Mouse (Mus musculus) forebrain, embryonic 12.5 days (tissue): ENCODE data around the gene Syde2. TPM values are rescaled to one million over a fixed set of nuclear protein-coding genes. Genes with fewer than 3 reads are reported as not detected.

ENCODE experiments used
- ATAC-seq: fragments of 200-750 bp; cut with Nextera tagmentation; 2 replicates; pipeline ENCODE4 v1.8.0; 2017; ENCODE audit warnings: moderate TSS enrichment; ENCODE audit not compliant: low FRiP score
- H3K27ac ChIP-seq: fragments of 300-500 bp; sonication (generic); 2 replicates; pipeline ENCODE4 v1.5.1; 2016; ENCODE audit warnings: mild to moderate bottlenecking
- H3K27me3 ChIP-seq: fragments of 300-500 bp; sonication (generic); 2 replicates; pipeline ENCODE4 v1.6.1; 2016; ENCODE audit warnings: mild to moderate bottlenecking
- H3K36me3 ChIP-seq: fragments of 300-500 bp; sonication (generic); replicated peaks from 2 replicates; pipeline ENCODE4 v1.6.1; 2016; ENCODE audit warnings: mild to moderate bottlenecking
- H3K4me1 ChIP-seq: fragments of 300-500 bp; sonication (generic); 2 replicates; pipeline ENCODE4 v1.6.1; 2016
- H3K4me2 ChIP-seq: fragments of 300-500 bp; sonication (generic); 2 replicates; pipeline ENCODE4 v1.6.1; 2016; ENCODE audit warnings: mild to moderate bottlenecking, moderate library complexity
- H3K4me3 ChIP-seq: fragments of 300-500 bp; sonication (generic); replicated peaks from 2 replicates; pipeline ENCODE4 v1.5.1; 2016; ENCODE audit warnings: mild to moderate bottlenecking
- H3K9ac ChIP-seq: fragments of 300-500 bp; sonication (generic); 2 replicates; pipeline ENCODE4 v1.6.1; 2016; ENCODE audit warnings: mild to moderate bottlenecking
- H3K9me3 ChIP-seq: fragments of 300-500 bp; sonication (generic); 2 replicates; pipeline ENCODE4 v1.6.1; 2016
- WGBS: fragments of 180-500 bp; shearing (Covaris S2); methylation state at CpG from one replicate; pipeline ENCODE4 v1.1.7; 2016; 5-methylcytosine and 5-hydroxymethylcytosine counted together
- polyA plus RNA-seq: library from polyadenylated mRNA; unstranded; fragments of >200 nt; fragmentation: Nextera tagmentation; extraction: Ambion mirVana; gene quantifications from 2 replicates; pipeline ENCODE4 v1.2.1, GENCODE M21; 2016

Syde2 gene
- polyA plus RNA-seq, 1 experiment from 2014 or later: 1.5 TPM

GRCm38 (mm10) chr3:145974986-145975385 is 12.7 kb upstream of the Syde2 start:
- 87% methylated on average over 7 of the region's 7 CpGs for WGBS
- Histone ChIP-seq H3K36me3 (no peaks in the 10 kb centered on the region), H3K9ac (no peak overlapping the region), H3K4me3 (no peak overlapping the region), H3K9me3 (peaks cover 7% of the 10 kb centered on the region), H3K27me3 (0 out of 2 replicates have a peak, but pooled peaks cover 3% of the 10 kb centered on the region), H3K27ac (no peak overlapping the region), H3K4me2 (no peak overlapping the region), H3K4me1 (no peaks in the 10 kb centered on the region)
- ATAC-seq: no peak

DNA sequence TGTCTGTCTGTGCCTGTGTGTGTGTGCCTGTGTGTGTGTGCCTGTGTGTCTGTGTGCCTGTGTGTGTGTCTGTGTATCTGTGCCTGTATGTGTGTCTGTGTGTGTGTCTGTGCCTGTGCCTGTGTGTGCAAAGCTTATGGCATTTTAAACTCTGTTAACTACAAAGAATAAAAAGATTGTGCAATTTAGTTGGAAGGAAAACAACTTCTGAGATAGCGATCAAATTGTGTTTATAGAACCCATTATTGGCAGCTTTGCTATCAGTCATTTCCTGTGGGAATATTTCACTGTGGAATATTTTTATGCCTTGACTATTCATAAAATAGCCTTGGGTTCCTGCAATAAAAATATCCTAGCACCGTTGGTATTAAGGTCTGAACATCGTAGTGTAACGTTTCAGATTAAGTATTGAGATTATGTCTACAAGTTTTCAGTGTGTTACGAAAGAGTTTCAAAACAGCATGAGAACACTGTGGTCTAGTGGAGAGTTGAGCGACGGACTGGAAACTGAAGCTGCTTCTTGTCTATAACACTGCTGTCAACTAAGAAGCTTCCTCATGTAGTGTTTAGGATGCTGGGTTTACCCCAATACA is 2.2 kb upstream of the Syde2 start:
- H3K27ac ChIP-seq: no peak overlapping the region
- 91% methylated on average over 7 of the region's 7 CpGs for WGBS
- H3K9ac ChIP-seq: no peak overlapping the region
- no peaks in the 10 kb centered on the region for H3K36me3 ChIP-seq
- H3K4me1 ChIP-seq: peaks cover 24% of the 10 kb centered on the region
- H3K9me3 ChIP-seq: no peaks in the 10 kb centered on the region
- no peak for ATAC-seq
- no peak overlapping the region for H3K4me3 ChIP-seq
- peaks cover 18% of the 10 kb centered on the region for H3K27me3 ChIP-seq
- no peak overlapping the region for H3K4me2 ChIP-seq

DNA sequence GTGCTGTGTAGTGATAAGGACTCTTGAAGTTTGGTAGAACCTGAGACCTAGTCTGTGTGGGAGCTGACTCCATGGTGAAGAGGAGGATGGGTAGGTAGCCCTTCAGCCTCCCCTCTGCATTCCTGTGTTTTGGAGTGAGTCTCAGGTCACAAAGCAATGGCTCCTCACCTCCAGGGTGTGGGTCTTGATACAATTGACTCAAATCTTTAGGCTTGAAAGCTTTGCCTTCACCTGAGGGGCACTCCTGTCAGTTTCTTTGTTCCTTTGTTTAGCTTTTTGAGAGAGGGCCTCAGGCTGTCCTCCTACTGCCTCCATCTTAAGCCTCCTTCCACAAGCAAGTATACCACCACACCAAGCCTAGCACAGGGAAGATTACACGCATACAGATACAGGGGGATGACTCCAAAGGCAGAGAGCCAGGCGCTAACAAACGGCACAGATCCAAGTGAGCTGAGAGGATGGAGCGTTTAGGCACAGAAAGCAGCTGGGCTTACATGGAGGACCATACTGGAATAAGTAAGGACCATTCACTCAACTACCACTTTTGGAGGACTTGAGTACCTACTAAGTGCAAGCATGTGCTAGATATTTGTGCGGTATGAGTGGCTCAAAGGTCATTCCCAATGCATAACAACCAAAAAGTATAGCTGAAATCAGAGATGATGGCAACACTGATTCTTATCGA is 1.2 kb upstream of the Syde2 start:
- Histone ChIP-seq H3K9me3 (no peaks in the 10 kb centered on the region), H3K36me3 (no peaks in the 10 kb centered on the region), H3K4me1 (peaks cover 24% of the 10 kb centered on the region), H3K27me3 (peaks cover 18% of the 10 kb centered on the region), H3K4me2 (no peak overlapping the region), H3K4me3 (no peak overlapping the region), H3K9ac (no peak overlapping the region), H3K27ac (no peak overlapping the region)
- WGBS: 49% methylated on average over 6 of the region's 6 CpGs
- no peak for ATAC-seq

DNA sequence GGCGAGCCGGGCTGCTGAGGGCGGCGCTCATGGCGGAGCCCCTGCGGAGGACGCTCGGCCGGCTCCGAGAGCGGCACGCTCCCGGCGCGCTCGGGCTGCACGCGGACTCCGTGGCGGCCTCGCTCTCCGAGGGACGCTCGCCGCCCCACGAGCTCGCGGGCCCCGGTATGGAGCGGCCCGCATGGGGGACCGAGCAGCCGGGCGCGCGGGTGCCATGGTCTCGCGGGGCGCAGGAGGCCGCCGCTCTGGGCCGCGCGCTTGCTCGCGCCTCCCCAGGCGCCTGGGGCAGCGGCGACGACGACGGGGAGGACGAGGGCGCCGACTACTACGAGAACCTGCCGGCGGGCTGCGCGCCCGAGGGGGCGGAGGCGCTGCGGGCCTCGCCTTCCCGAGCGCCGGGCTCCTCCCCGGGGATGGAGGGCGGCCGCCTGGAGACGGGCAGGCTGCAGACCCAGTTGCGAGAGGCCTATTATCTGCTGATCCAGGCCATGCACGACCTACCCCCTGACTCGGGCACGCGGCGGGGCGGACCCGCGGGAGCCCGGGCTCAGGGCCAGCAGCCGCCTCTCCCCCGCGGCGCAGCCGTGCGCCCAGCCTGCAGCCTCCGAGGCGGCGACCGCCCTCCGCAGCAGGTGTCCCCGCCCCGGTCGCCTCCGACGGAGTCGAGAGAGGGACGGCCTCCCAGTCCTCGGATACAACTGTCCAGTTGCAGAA is 457 bp downstream of the Syde2 start:
- peak; percentile 77 for ATAC-seq
- H3K4me2 ChIP-seq: peak overlapping the region; percentile 84
- peak overlapping the region; percentile 74 for H3K4me3 ChIP-seq
- H3K27ac ChIP-seq: peak overlapping the region; percentile 68; the same call in 1 of the 2 replicates
- no peaks in the 10 kb centered on the region for H3K9me3 ChIP-seq
- peaks cover 18% of the 10 kb centered on the region for H3K27me3 ChIP-seq
- under 1% methylated on average over 85 of the region's 101 CpGs for WGBS
- H3K4me1 ChIP-seq: peaks cover 24% of the 10 kb centered on the region
- peak overlapping the region; percentile 72 for H3K9ac ChIP-seq
- no peaks in the 10 kb centered on the region for H3K36me3 ChIP-seq

GRCm38 (mm10) chr3:145988684-145989575 is 1.3 kb downstream of the Syde2 start:
- Histone ChIP-seq H3K27me3 (peaks cover 18% of the 10 kb centered on the region), H3K4me3 (peak overlapping the region; percentile 74), H3K9ac (peak overlapping the region; percentile 72), H3K36me3 (no peaks in the 10 kb centered on the region), H3K9me3 (no peaks in the 10 kb centered on the region), H3K4me1 (peaks cover 24% of the 10 kb centered on the region), H3K4me2 (peak overlapping the region; percentile 84), H3K27ac (peak overlapping the region; percentile 68; the same call in 1 of the 2 replicates)
- ATAC-seq: peak; percentile 39; the same call in 1 of the 2 replicates
- 1% methylated on average over 43 of the region's 45 CpGs for WGBS

GRCm38 (mm10) chr3:145989576-145990081 is 2.0 kb downstream of the Syde2 start:
- Histone ChIP-seq H3K27me3 (peaks cover 18% of the 10 kb centered on the region), H3K9ac (peak overlapping the region; percentile 26; the same call in 1 of the 2 replicates), H3K4me3 (peak overlapping the region; percentile 74), H3K27ac (no peak overlapping the region), H3K4me1 (peaks cover 24% of the 10 kb centered on the region), H3K9me3 (no peaks in the 10 kb centered on the region), H3K4me2 (peak overlapping the region; percentile 84), H3K36me3 (no peaks in the 10 kb centered on the region)
- no peak for ATAC-seq
- WGBS: 3% methylated on average over 11 of the region's 11 CpGs

DNA sequence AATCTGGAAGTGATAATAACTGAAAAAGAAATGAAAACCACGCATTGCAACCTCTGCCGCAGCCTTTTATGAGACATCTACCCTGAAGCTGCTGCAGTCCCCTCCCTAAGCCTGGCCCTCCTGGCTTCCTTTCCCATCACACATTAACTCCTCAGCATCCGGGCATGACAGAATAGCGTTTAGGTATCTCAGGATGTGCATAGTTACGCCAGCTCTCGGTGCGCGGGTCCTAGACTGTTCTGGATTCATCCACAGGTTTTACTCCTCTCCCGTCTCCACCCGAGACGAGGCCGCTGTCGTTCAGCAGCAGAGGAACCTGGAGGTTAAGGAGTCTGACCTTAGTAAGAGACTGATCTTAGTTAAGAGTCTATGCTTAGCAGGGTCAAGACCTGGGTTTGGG is 3.5 kb downstream of the Syde2 start:
- H3K27me3 ChIP-seq: peaks cover 16% of the 10 kb centered on the region
- H3K4me3 ChIP-seq: no peak overlapping the region
- no peaks in the 10 kb centered on the region for H3K36me3 ChIP-seq
- no peaks in the 10 kb centered on the region for H3K9me3 ChIP-seq
- no peak overlapping the region for H3K4me2 ChIP-seq
- WGBS: 88% methylated on average over 13 of the region's 13 CpGs
- H3K27ac ChIP-seq: no peak overlapping the region
- peaks cover 24% of the 10 kb centered on the region for H3K4me1 ChIP-seq
- no peak for ATAC-seq
- H3K9ac ChIP-seq: no peak overlapping the region

DNA sequence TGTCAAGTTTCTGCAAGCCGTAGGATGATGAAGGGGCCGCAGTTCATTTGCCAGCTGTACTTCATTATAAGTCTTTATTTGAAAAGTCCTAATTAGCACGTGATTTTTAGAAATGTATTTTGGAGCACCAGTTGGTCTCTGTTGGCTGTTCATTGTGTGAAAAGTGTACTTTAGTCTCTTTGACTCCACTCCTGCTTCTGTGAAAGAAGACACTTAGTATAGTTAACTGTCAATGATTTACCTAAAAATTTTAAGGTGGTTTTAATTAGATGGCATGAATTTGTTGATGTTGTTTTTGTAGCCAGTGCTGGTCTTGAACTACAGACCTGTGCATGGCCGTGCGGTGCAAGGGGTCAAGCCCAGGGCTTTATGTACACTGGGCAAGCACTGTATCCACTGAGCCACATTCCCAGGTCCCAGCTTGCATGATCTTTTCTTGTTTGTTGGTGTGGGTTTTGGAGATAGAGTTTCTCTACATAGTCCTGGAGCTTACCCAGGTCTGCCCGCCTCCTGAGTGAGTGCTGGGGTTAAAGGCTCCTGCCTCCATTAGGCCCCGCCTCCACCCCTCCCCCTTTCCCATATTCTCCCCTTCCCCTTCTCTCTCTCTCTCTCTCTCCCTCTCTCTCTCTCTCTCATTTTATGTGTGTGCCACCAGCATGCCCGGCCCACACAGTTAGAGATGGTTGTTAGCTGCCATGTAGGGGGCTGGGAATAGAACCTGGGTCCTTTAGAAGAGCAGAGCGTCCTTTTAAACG is 4.5 kb downstream of the Syde2 start:
- Histone ChIP-seq H3K9ac (no peak overlapping the region), H3K27me3 (peaks cover 9% of the 10 kb centered on the region), H3K27ac (no peak overlapping the region), H3K36me3 (no peaks in the 10 kb centered on the region), H3K4me2 (no peak overlapping the region), H3K4me1 (peaks cover 24% of the 10 kb centered on the region), H3K4me3 (no peak overlapping the region), H3K9me3 (no peaks in the 10 kb centered on the region)
- 87% methylated on average over 10 of the region's 10 CpGs for WGBS
- no peak for ATAC-seq

DNA sequence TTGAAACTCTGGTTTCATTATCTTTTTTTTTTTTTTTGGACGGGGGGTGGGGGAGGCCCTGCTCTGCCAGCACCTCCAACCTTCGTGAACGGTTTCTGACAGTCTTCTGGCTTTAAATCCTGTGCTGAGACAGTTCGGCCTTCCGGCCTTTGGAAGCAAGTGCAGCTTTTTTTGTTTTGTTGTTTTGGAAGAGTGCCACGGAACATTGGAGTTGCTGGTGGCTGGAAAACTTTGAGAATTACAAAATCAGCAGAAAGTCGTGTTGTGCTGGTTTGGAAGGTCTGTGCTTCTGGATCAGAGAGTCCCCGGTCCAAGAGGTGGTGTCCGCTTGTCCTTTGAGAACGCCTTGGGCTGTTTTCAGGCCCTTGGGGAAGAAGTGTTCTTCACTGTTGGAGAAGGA is 5.1 kb downstream of the Syde2 start:
- Histone ChIP-seq H3K36me3 (no peaks in the 10 kb centered on the region), H3K9me3 (no peaks in the 10 kb centered on the region), H3K4me2 (no peak overlapping the region), H3K27ac (no peak overlapping the region), H3K4me3 (no peak overlapping the region), H3K27me3 (peaks cover 9% of the 10 kb centered on the region), H3K9ac (no peak overlapping the region), H3K4me1 (peaks cover 19% of the 10 kb centered on the region)
- 88% methylated on average over 10 of the region's 10 CpGs for WGBS
- no peak for ATAC-seq

DNA sequence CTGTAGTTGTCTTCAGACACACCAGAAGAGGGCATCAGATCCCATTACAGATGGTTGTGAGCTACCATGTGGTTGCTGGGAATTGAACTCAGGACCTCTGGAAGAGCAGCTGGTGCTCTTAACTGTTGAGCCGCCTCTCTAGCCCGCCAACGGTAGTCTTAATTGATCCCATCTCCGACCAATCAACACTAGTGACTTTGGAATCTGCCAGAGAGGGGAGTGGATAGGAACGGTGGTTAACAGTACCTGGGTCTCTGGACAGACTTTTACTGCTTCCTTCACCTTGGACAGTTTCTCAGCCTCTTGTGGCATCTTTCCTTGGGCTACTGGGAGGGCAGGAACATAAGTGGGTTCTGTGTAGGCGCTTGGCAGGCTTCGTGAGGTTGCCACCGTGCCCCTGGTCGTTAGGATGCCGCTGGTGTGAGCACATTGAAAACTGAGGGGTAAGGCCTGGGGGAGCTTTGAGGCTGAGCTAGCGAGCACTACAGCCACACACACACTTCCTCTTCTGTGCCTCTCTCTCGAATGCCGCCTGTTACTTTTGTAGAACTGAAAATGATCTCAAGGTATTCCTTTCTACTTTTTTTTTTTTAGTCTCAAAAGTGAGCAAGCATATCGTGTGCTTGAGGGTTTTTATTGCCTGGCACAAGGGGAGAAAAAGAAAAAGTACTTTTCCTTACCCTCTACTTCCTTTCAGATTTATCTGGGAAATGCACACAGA is 6.0 kb downstream of the Syde2 start:
- no peak overlapping the region for H3K9ac ChIP-seq
- H3K9me3 ChIP-seq: no peaks in the 10 kb centered on the region
- no peak for ATAC-seq
- H3K27me3 ChIP-seq: peaks cover 4% of the 10 kb centered on the region
- H3K4me2 ChIP-seq: no peak overlapping the region
- H3K36me3 ChIP-seq: peaks cover 4% of the 10 kb centered on the region; the same call in 1 of the 2 replicates
- 87% methylated on average over 14 of the region's 14 CpGs for WGBS
- H3K27ac ChIP-seq: no peak overlapping the region
- peaks cover 12% of the 10 kb centered on the region for H3K4me1 ChIP-seq
- no peak overlapping the region for H3K4me3 ChIP-seq

DNA sequence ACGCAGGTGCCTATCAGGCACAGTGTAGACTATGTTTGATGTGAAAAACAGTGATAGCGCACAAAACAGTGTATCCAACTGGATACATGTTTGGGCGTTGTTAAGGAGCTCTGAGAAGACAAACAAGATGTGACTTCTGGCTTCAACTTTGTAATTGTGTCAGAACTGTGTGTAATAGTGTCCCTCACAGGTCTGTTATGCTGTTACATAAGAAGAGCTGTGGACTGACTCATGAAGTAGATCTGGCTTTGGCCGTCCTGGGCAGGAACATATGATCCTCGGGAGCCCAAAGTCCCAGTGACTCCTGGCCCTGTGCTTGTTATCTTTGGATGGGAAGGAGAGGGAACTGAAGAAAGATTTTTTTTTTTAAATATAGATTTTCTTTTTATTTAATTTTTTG is 7.8 kb downstream of the Syde2 start:
- WGBS: 91% methylated on average over 5 of the region's 5 CpGs
- H3K4me1 ChIP-seq: no peaks in the 10 kb centered on the region
- H3K4me3 ChIP-seq: no peak overlapping the region
- H3K27me3 ChIP-seq: no peaks in the 10 kb centered on the region
- H3K27ac ChIP-seq: no peak overlapping the region
- peaks cover 9% of the 10 kb centered on the region; the same call in 1 of the 2 replicates for H3K36me3 ChIP-seq
- no peak overlapping the region for H3K4me2 ChIP-seq
- ATAC-seq: no peak
- H3K9ac ChIP-seq: no peak overlapping the region
- H3K9me3 ChIP-seq: no peaks in the 10 kb centered on the region
